Comparison of ENCODE assay signal across 13 mouse cellular contexts in genomic region chr9:98957751-98958351, GRCm38 (mm10). TPM values are rescaled to one million over a fixed set of nuclear protein-coding genes. Genes with fewer than 3 reads are reported as not detected.
DNase-seq lines count a peak whose midpoint lies in the region; ATAC-seq lines count a peak whose summit lies in the region.
"Had no signal": no experiment of that assay in that cellular context is flagged by ENCODE, and none has a peak within 500 bp of the region (broad histone marks: within the 10 kb centered on the region; RNA-seq: fewer than 3 reads in every experiment).

No protein-coding gene starts in this region.

- H3K4me1 ChIP-seq in hindbrain, embryonic 16.5 days (ENCODE audit: control insufficient read depth, insufficient read depth, low read depth, low read length) = peaks cover 22% of the 10 kb centered on the region

- no peak overlapping the region for H3K9ac ChIP-seq in hindbrain, embryonic 16.5 days (ENCODE audit: low read depth, low read length)

- H3K36me3 ChIP-seq in hindbrain, embryonic 16.5 days (ENCODE audit: control insufficient read depth, insufficient read depth, low read length) = no peaks in the 10 kb centered on the region

- intact Hi-C loops in heart, postnatal 36 days (cut with DNase I) = no loop called here

- no peaks in the 10 kb centered on the region for H3K9me3 ChIP-seq in hindbrain, embryonic 16.5 days (ENCODE audit: control insufficient read depth, low read length)

- H3K27ac ChIP-seq in hindbrain, embryonic 16.5 days (ENCODE audit: low read depth, low read length) = no peak overlapping the region

- H3K27me3 ChIP-seq in hindbrain, embryonic 16.5 days (replicated peaks; ENCODE audit: control insufficient read depth, insufficient read depth, low read length) = peaks cover 57% of the 10 kb centered on the region

- peak overlapping the region; percentile 18; the same call in 1 of the 2 replicates for H3K4me2 ChIP-seq in hindbrain, embryonic 16.5 days (ENCODE audit: low read length)

- peak overlapping the region; percentile 16; the same call in 1 of the 2 replicates for H3K4me3 ChIP-seq in hindbrain, embryonic 16.5 days (ENCODE audit: low read length)

- DNase-seq in heart, postnatal 36 days = peak; percentile 26 to 41
- DNase-seq in heart, postnatal 4 days = no peak
- DNase-seq in Muller cell, postnatal 12 days (ENCODE audit: inconsistent ontology term) = peak; percentile 67
- DNase-seq in embryo, embryonic 11 days = peak; percentile 44
- DNase-seq in thymus, postnatal 4 days = no peak
- no peak for DNase-seq in lung, adult 18-20 months
- DNase-seq: gastrocnemius, postnatal 36 days; spleen, adult 18-20 months had no signal

- ATAC-seq in hindbrain, embryonic 16.5 days = no peak
- ATAC-seq in erythroblast, adult 5-6 weeks (replicated peaks; ENCODE audit: low FRiP score, poor library complexity, severe bottlenecking) = no peak

- WGBS in hindbrain, embryonic 16.5 days = under 1% methylated on average over 23 of the region's 23 CpGs

RNA-seq across cellular contexts. Expression of gene Foxl2, which starts 2.8 kb away (rescaled TPM):
- total RNA-seq in heart, postnatal 36 days (2021) = not detected
- not detected for total RNA-seq in heart, postnatal 4 days (2021)
- 0.24 and 0.45 TPM in 2 replicates for polyA plus RNA-seq in hindbrain, embryonic 16.5 days (2015; fragmentation: Nextera tagmentation; extraction: Ambion mirVana)
- not detected in 2 replicates for total RNA-seq in erythroblast, adult 5-6 weeks (2015; ENCODE audit: low replicate concordance)
- total RNA-seq in erythroblast, adult 5-6 weeks (2017; ENCODE audit: low replicate concordance) = not detected in 2 replicates
- total RNA-seq: gastrocnemius, postnatal 36 days; hematopoietic stem cell, adult 5-6 weeks had no signal

RNA-seq across cellular contexts. Expression of gene Faim, which starts 28.3 kb away (rescaled TPM):
- 1 to 10 TPM; 5.1 to 6.7 TPM for total RNA-seq in heart, postnatal 36 days (2021)
- total RNA-seq in heart, postnatal 4 days (2021) = 10 to 100 TPM; 12.5 to 14.2 TPM
- 107 and 115 TPM in 2 replicates for polyA plus RNA-seq in hindbrain, embryonic 16.5 days (2015; fragmentation: Nextera tagmentation; extraction: Ambion mirVana)
- 2.9 and 6.5 TPM in 2 replicates for total RNA-seq in erythroblast, adult 5-6 weeks (2015; ENCODE audit: low replicate concordance)
- total RNA-seq in erythroblast, adult 5-6 weeks (2017; ENCODE audit: low replicate concordance) = 13.3 and 25.0 TPM in 2 replicates

RNA-seq across cellular contexts. Expression of gene 7420426K07Rik, which starts 54.9 kb away (rescaled TPM):
- total RNA-seq in heart, postnatal 36 days (2021) = not detected
- not detected for total RNA-seq in heart, postnatal 4 days (2021)
- not detected in 2 replicates for polyA plus RNA-seq in hindbrain, embryonic 16.5 days (2015; fragmentation: Nextera tagmentation; extraction: Ambion mirVana)
- not detected in 2 replicates for total RNA-seq in erythroblast, adult 5-6 weeks (2015; ENCODE audit: low replicate concordance)
- not detected in 2 replicates for total RNA-seq in erythroblast, adult 5-6 weeks (2017; ENCODE audit: low replicate concordance)
- total RNA-seq: gastrocnemius, postnatal 36 days; hematopoietic stem cell, adult 5-6 weeks; layer of hippocampus, adult 8-10 months had no signal
- polyA plus RNA-seq: limb, embryonic 14.5 days had no signal

Comparison
In these comparisons a context has a peak if more than half of its experiments do, and no peak if none do; other contexts are left out.
1. DNase-seq: peak in heart, postnatal 36 days (2 of 2), Muller cell, postnatal 12 days (single experiment) and embryo, embryonic 11 days (single experiment); none in heart, postnatal 4 days (single experiment), thymus, postnatal 4 days (single experiment) and lung, adult 18-20 months (0 of 2).